Mouse (Mus musculus): Measurements from ENCODE around the gene Crtc2. TPM values are rescaled to one million over a fixed set of nuclear protein-coding genes. Genes with fewer than 3 reads are reported as not detected.
A peak's percentile ranks its signal among the peaks of the same experiment; 100 is the strongest.
"Not testable (repeated sequence)": the region's sequence is repeated elsewhere in the genome, so short reads cannot be mapped to it uniquely, and the experiment has no call there.

Gene Crtc2
- polyA plus RNA-seq, 1 experiment from 2014 or later = 16.1 TPM

GRCm38 (mm10) chr3:90242984-90243775, 10.8 kb upstream of the Crtc2 start, which contains the start of gene Creb3l4:
TSS of gene Creb3l4 (minus strand) at chr3:90243512.
- no peak for DNase-seq (ENCODE audit: low spot score)

- DNase-seq (ENCODE audit: low spot score) = no peak
Measured at GRCm38 (mm10) chr3:90245406-90245805, 8.6 kb upstream of the Crtc2 start.

GRCm38 (mm10) chr3:90247630-90247959, 6.4 kb upstream of the Crtc2 start:
- DNase-seq (ENCODE audit: low spot score) = no peak

GRCm38 (mm10) chr3:90247960-90248745, 5.8 kb upstream of the Crtc2 start, which contains the start of gene Slc39a1:
TSS of gene Slc39a1 (plus strand) at chr3:90248172.
- peak; percentile 92 for DNase-seq (ENCODE audit: low spot score)

GRCm38 (mm10) chr3:90248746-90249100, 5.2 kb upstream of the Crtc2 start:
- peak; percentile 16 for DNase-seq (ENCODE audit: low spot score)

GRCm38 (mm10) chr3:90250791-90251190, 3.2 kb upstream of the Crtc2 start:
- DNase-seq (ENCODE audit: low spot score) = no peak

- DNase-seq (ENCODE audit: low spot score) = not testable (repeated sequence)
Measured at GRCm38 (mm10) chr3:90251731-90252226, 2.2 kb upstream of the Crtc2 start.

GRCm38 (mm10) chr3:90252659-90253058, 1.3 kb upstream of the Crtc2 start:
- not testable (repeated sequence) for DNase-seq (ENCODE audit: low spot score)

GRCm38 (mm10) chr3:90253174-90253573, 789 bp upstream of the Crtc2 start:
- DNase-seq (ENCODE audit: low spot score) = not testable (repeated sequence)

GRCm38 (mm10) chr3:90254419-90255193, 643 bp downstream of the Crtc2 start:
- peak; percentile 40 for DNase-seq (ENCODE audit: low spot score)

GRCm38 (mm10) chr3:90255194-90255565, 1.2 kb downstream of the Crtc2 start:
- DNase-seq (ENCODE audit: low spot score) = no peak

- no peak for DNase-seq (ENCODE audit: low spot score)
Measured at GRCm38 (mm10) chr3:90255784-90256353, 1.9 kb downstream of the Crtc2 start.

GRCm38 (mm10) chr3:90256731-90257530, 3.0 kb downstream of the Crtc2 start:
- DNase-seq (ENCODE audit: low spot score) = no peak

GRCm38 (mm10) chr3:90258521-90258920, 4.6 kb downstream of the Crtc2 start:
- no peak for DNase-seq (ENCODE audit: low spot score)

- no peak for DNase-seq (ENCODE audit: low spot score)
Measured at GRCm38 (mm10) chr3:90263121-90263771, 9.3 kb downstream of the Crtc2 start.

GRCm38 (mm10) chr3:90264687-90265033, 10.7 kb downstream of the Crtc2 start:
- DNase-seq (ENCODE audit: low spot score) = no peak

- peak; percentile 86 for DNase-seq (ENCODE audit: low spot score)
Measured at GRCm38 (mm10) chr3:90265034-90265931, 11.3 kb downstream of the Crtc2 start, which contains the start of gene Dennd4b. TSS of gene Dennd4b (plus strand) at chr3:90265185.

- peak; percentile 73 for DNase-seq (ENCODE audit: low spot score)
Measured at GRCm38 (mm10) chr3:90265932-90266741, 12.2 kb downstream of the Crtc2 start.

All from thymus, postnatal 0 days (tissue).